Mouse (Mus musculus): Measurements from ENCODE around the gene Zfp59. TPM values are rescaled to one million over a fixed set of nuclear protein-coding genes. Genes with fewer than 3 reads are reported as not detected.
"Not testable (repeated sequence)": the region's sequence is repeated elsewhere in the genome, so short reads cannot be mapped to it uniquely, and the experiment has no call there.

Gene Zfp59
- polyA plus RNA-seq (2016; fragmentation: Nextera tagmentation; extraction: Ambion mirVana), result 5.6 and 6.6 TPM in 2 replicates

- peak within 1 kb of the TSS; percentile 81 for H3K4me3 ChIP-seq
- peaks cover 10% of the 10 kb centered on the region for H3K4me1 ChIP-seq (replicated peaks)
- H3K27ac ChIP-seq (ENCODE audit: poor library complexity, severe bottlenecking), result peak within 1 kb of the TSS; percentile 81
- WGBS, result 3% methylated on average over 34 of the region's 34 CpGs
- H3K27me3 ChIP-seq (replicated peaks), result no peaks in the 10 kb centered on the region
- H3K9ac ChIP-seq, result peak within 1 kb of the TSS; percentile 83
- H3K9me3 ChIP-seq (replicated peaks), result no peaks in the 10 kb centered on the region
- peaks cover 8% of the 10 kb centered on the region for H3K36me3 ChIP-seq
- ATAC-seq (ENCODE audit: insufficient number of reproducible peaks, low FRiP score), result peak; percentile 96
- peak within 1 kb of the TSS; percentile 67 for H3K4me2 ChIP-seq
These were observed at the start of gene Zfp59 for GRCm38 (mm10) chr7:27838323-27839249. Gene Zfp59 (plus strand): TSS chr7:27838607.

- no peak overlapping the region for H3K9ac ChIP-seq
- H3K36me3 ChIP-seq, result no peaks in the 10 kb centered on the region
- no peak overlapping the region for H3K4me2 ChIP-seq
- H3K27me3 ChIP-seq (replicated peaks), result no peaks in the 10 kb centered on the region
- 82% methylated on average over 5 of the region's 5 CpGs for WGBS
- no peak for ATAC-seq (ENCODE audit: insufficient number of reproducible peaks, low FRiP score)
- no peak overlapping the region for H3K27ac ChIP-seq (ENCODE audit: poor library complexity, severe bottlenecking)
- H3K4me1 ChIP-seq (replicated peaks), result no peaks in the 10 kb centered on the region
- H3K4me3 ChIP-seq, result no peak overlapping the region
- H3K9me3 ChIP-seq (replicated peaks), result peaks cover 8% of the 10 kb centered on the region
These were observed 49.1 kb upstream of the Zfp59 start for GRCm38 (mm10) chr7:27789306-27789705.

GRCm38 (mm10) chr7:27793865-27794264 is 44.5 kb upstream of the Zfp59 start:
- H3K9me3 ChIP-seq (replicated peaks); H3K9ac ChIP-seq; H3K4me2 ChIP-seq; H3K4me3 ChIP-seq; H3K27ac ChIP-seq (ENCODE audit: poor library complexity, severe bottlenecking); ATAC-seq (ENCODE audit: insufficient number of reproducible peaks, low FRiP score); H3K36me3 ChIP-seq; H3K27me3 ChIP-seq (replicated peaks); H3K4me1 ChIP-seq (replicated peaks): not testable (repeated sequence)
- 64% methylated on average over 3 of the region's 3 CpGs for WGBS

DNA sequence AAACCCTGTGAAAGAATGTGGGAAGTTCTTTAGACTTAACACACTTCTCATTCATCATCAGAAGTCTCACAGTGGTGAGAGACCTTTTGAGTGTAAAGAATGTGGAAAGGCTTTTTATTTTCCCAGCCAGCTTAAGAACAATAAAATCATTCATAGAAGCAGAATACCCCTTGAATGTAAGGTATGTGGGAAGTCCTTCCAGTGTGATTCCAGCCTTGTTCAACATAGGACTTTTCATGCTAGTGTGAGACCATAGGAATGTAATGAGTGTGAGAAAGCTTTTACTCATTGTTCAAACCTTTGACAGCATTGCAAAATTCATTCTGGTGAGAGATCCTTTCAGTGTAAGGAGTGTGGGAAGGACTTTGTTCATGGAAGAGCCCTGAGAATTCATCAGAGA is 43.8 kb upstream of the Zfp59 start:
- Histone ChIP-seq H3K4me1 (replicated peaks) (peaks cover 7% of the 10 kb centered on the region), H3K27me3 (replicated peaks) (no peaks in the 10 kb centered on the region), H3K4me2 (no peak overlapping the region), H3K27ac (ENCODE audit: poor library complexity, severe bottlenecking) (no peak overlapping the region), H3K9ac (no peak overlapping the region), H3K4me3 (no peak overlapping the region), H3K9me3 (replicated peaks) (no peaks in the 10 kb centered on the region; the same call in 1 of the 2 replicates), H3K36me3 (no peaks in the 10 kb centered on the region)
- no peak for ATAC-seq (ENCODE audit: insufficient number of reproducible peaks, low FRiP score)

DNA sequence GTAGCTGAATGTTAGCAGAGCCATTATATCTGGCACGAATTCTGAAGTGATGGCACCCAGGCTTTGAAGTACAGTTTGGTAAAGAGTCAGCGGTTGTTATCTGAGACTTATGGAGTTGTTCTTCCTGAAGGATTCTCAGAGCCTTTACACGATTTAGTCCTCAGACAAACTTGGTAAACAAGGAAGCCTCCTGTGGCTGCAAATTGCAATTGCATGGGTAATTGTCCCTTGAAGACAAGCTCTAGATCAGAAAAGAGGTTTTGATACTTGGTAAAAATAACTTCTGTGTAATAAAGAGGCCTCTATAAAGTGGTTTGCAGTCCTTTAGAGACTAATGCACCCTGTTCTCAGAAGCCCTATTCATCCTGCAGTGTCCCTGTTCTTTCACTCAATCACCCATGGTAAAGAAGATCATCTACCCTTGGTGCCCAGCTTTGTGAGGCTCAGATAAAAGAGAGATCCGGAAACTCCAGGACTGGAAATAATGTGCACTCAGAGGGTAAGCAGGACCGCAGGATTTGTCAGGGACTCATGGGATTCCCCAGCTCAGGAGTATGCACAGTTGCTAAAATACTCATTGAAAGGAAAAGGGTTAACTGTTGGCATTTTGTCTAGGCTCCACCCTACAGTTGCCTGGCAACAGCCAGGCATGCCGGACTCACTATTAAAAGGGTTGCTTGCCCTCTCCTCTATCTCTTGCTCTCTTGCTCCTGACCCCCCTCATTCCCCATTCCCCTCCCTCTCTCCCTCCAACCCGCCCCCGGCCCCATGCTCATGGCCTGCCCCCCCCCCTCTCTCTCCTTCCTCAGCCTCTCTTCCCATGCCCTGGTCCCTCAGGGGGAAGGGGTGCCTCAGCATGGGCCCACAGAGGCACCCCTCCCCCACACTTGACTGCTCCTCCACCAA is 40.2 kb upstream of the Zfp59 start:
- no peaks in the 10 kb centered on the region for H3K27me3 ChIP-seq (replicated peaks)
- no peak overlapping the region for H3K9ac ChIP-seq
- H3K4me1 ChIP-seq (replicated peaks), result peaks cover 7% of the 10 kb centered on the region
- peak overlapping the region; percentile 9; the same call in 1 of the 2 replicates for H3K4me3 ChIP-seq
- 27% methylated on average over 8 of the region's 8 CpGs for WGBS
- H3K4me2 ChIP-seq, result peak overlapping the region; percentile 49
- H3K36me3 ChIP-seq, result no peaks in the 10 kb centered on the region
- ATAC-seq (ENCODE audit: insufficient number of reproducible peaks, low FRiP score), result peak; percentile 63; the same call in 1 of the 2 replicates
- H3K9me3 ChIP-seq (replicated peaks), result no peaks in the 10 kb centered on the region; the same call in 1 of the 2 replicates
- no peak overlapping the region for H3K27ac ChIP-seq (ENCODE audit: poor library complexity, severe bottlenecking)

- H3K9me3 ChIP-seq (replicated peaks), result no peaks in the 10 kb centered on the region; the same call in 1 of the 2 replicates
- no peak overlapping the region for H3K4me3 ChIP-seq
- ATAC-seq (ENCODE audit: insufficient number of reproducible peaks, low FRiP score), result no peak
- 58% methylated on average over 2 of the region's 2 CpGs for WGBS
- peaks cover 2% of the 10 kb centered on the region; the same call in 1 of the 2 replicates for H3K36me3 ChIP-seq
- no peak overlapping the region for H3K9ac ChIP-seq
- no peaks in the 10 kb centered on the region for H3K27me3 ChIP-seq (replicated peaks)
- H3K4me2 ChIP-seq, result no peak overlapping the region
- H3K4me1 ChIP-seq (replicated peaks), result peaks cover 7% of the 10 kb centered on the region
- H3K27ac ChIP-seq (ENCODE audit: poor library complexity, severe bottlenecking), result no peak overlapping the region
These were observed 37.3 kb upstream of the Zfp59 start for GRCm38 (mm10) chr7:27801137-27801536.

DNA sequence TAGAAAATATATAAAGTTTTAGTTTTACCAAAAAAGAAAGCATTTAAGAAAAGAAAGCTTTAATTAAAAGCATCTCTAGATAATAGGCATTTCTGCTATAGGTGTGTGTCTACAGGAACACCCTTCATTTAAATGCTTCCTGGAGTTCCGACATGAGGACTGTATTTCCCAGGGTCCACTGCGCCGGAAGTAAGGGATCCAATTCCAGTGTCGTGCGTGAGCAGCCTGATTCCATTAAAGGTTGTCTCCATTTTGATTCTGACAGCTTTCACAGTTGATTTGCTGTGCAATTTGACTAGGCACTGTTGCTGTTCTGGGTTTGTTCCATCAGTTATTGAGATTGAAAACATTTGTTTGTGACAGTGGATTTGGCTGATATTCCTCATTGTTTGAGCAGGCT is 35.4 kb upstream of the Zfp59 start:
- H3K27me3 ChIP-seq (replicated peaks), result no peaks in the 10 kb centered on the region
- H3K4me1 ChIP-seq (replicated peaks), result peaks cover 7% of the 10 kb centered on the region
- no peak overlapping the region for H3K4me2 ChIP-seq
- no peak for ATAC-seq (ENCODE audit: insufficient number of reproducible peaks, low FRiP score)
- peaks cover 10% of the 10 kb centered on the region for H3K36me3 ChIP-seq
- H3K27ac ChIP-seq (ENCODE audit: poor library complexity, severe bottlenecking), result no peak overlapping the region
- no peaks in the 10 kb centered on the region for H3K9me3 ChIP-seq (replicated peaks)
- no peak overlapping the region for H3K4me3 ChIP-seq
- 70% methylated on average over 5 of the region's 5 CpGs for WGBS
- H3K9ac ChIP-seq, result no peak overlapping the region

GRCm38 (mm10) chr7:27804297-27805030 is 33.9 kb upstream of the Zfp59 start:
- Histone ChIP-seq H3K4me1 (replicated peaks) (no peaks in the 10 kb centered on the region), H3K4me2 (peak overlapping the region; percentile 78), H3K27ac (ENCODE audit: poor library complexity, severe bottlenecking) (peak overlapping the region; percentile 12; the same call in 1 of the 2 replicates), H3K4me3 (peak overlapping the region; percentile 80), H3K27me3 (replicated peaks) (no peaks in the 10 kb centered on the region), H3K36me3 (peaks cover 25% of the 10 kb centered on the region), H3K9ac (peak overlapping the region; percentile 90), H3K9me3 (replicated peaks) (no peaks in the 10 kb centered on the region)
- under 1% methylated on average over 25 of the region's 25 CpGs for WGBS
- peak; percentile 89 for ATAC-seq (ENCODE audit: insufficient number of reproducible peaks, low FRiP score)

GRCm38 (mm10) chr7:27806896-27807295 is 31.5 kb upstream of the Zfp59 start, which contains the start of gene Zfp626:
Gene Zfp626 (plus strand): TSS chr7:27807196.
- not testable (repeated sequence) for H3K4me2 ChIP-seq; H3K27me3 ChIP-seq (replicated peaks); H3K27ac ChIP-seq (ENCODE audit: poor library complexity, severe bottlenecking); H3K4me1 ChIP-seq (replicated peaks); ATAC-seq (ENCODE audit: insufficient number of reproducible peaks, low FRiP score); H3K9ac ChIP-seq; H3K4me3 ChIP-seq; H3K9me3 ChIP-seq (replicated peaks)
- peaks cover 45% of the 10 kb centered on the region for H3K36me3 ChIP-seq
- WGBS, result 93% methylated on average over 3 of the region's 3 CpGs

GRCm38 (mm10) chr7:27807305-27807704 is 31.1 kb upstream of the Zfp59 start:
- 79% methylated on average over 7 of the region's 7 CpGs for WGBS
- not testable (repeated sequence) for ATAC-seq (ENCODE audit: insufficient number of reproducible peaks, low FRiP score); H3K4me1 ChIP-seq (replicated peaks); H3K4me2 ChIP-seq; H3K9me3 ChIP-seq (replicated peaks); H3K9ac ChIP-seq; H3K27me3 ChIP-seq (replicated peaks); H3K4me3 ChIP-seq; H3K27ac ChIP-seq (ENCODE audit: poor library complexity, severe bottlenecking)
- H3K36me3 ChIP-seq, result peaks cover 49% of the 10 kb centered on the region

Data from heart, embryonic 12.5 days (tissue).